Mouse (Mus musculus): ENCODE data around the gene A530032D15Rik.
"Not testable (repeated sequence)": the region's sequence is repeated elsewhere in the genome, so short reads cannot be mapped to it uniquely, and the experiment has no call there.

GRCm38 (mm10) chr1:85101754-85102153 is 7.9 kb downstream of the A530032D15Rik start:
- TF ChIP-seq CTCF, EP300 (IDR thresholded peaks at IDR 0.05): not testable (repeated sequence)

Data from lung, postnatal 0 days (tissue).